Mouse (Mus musculus) hindbrain, embryonic 11.5 days (tissue): ENCODE data around the gene Mdm1. TPM values are rescaled to one million over a fixed set of nuclear protein-coding genes. Genes with fewer than 3 reads are reported as not detected.

Experiments used
- ATAC-seq: fragments of 200-750 bp; cut with Nextera tagmentation; 2 replicates; pipeline ENCODE4 v1.8.0; 2017; ENCODE audit warnings: mild to moderate bottlenecking, moderate TSS enrichment, moderate library complexity; ENCODE audit not compliant: low FRiP score
- DNase-seq: peaks from one replicate; pipeline ENCODE4 v3.0.0-alpha.2; 2015; ENCODE audit warnings: low spot score
- H3K27ac ChIP-seq: fragments of 300-500 bp; sonication (generic); 2 replicates; pipeline ENCODE4 v1.5.1; 2014; ENCODE audit warnings: mild to moderate bottlenecking, low read depth, low read length
- H3K27me3 ChIP-seq: fragments of 300-500 bp; sonication (generic); 2 replicates; pipeline ENCODE4 v1.6.1; 2014; ENCODE audit warnings: mild to moderate bottlenecking, low read length, moderate library complexity, mixed read lengths; ENCODE audit not compliant: control insufficient read depth, insufficient read depth
- H3K36me3 ChIP-seq: fragments of 300-500 bp; sonication (generic); 2 replicates; pipeline ENCODE4 v1.6.1; 2014; ENCODE audit warnings: mild to moderate bottlenecking, low read length, moderate library complexity, mixed read lengths; ENCODE audit not compliant: control insufficient read depth, insufficient read depth
- H3K4me1 ChIP-seq: fragments of 300-500 bp; sonication (generic); replicated peaks from 2 replicates; pipeline ENCODE4 v1.6.1; 2014; ENCODE audit warnings: low read length, mixed read lengths; ENCODE audit not compliant: control insufficient read depth, insufficient read depth
- H3K4me2 ChIP-seq: fragments of 300-500 bp; sonication (generic); replicated peaks from 2 replicates; pipeline ENCODE4 v1.6.1; 2014; ENCODE audit warnings: mild to moderate bottlenecking, low read depth, low read length
- H3K4me3 ChIP-seq: fragments of 300-500 bp; sonication (generic); 2 replicates; pipeline ENCODE4 v1.5.1; 2014; ENCODE audit warnings: low read depth, low read length
- H3K9ac ChIP-seq: fragments of 300-500 bp; sonication (generic); 2 replicates; pipeline ENCODE4 v1.6.1; 2014; ENCODE audit warnings: low read depth, low read length
- H3K9me3 ChIP-seq: fragments of 300-500 bp; sonication (generic); 2 replicates; pipeline ENCODE4 v1.6.1; 2016; ENCODE audit warnings: low read length; ENCODE audit not compliant: control insufficient read depth
- WGBS: fragments of 180-500 bp; shearing (Covaris S2); extraction: QIAGEN DNeasy Blood & Tissue Kit; methylation state at CpG from one replicate; pipeline ENCODE4 v1.1.7; 2014; 5-methylcytosine and 5-hydroxymethylcytosine counted together
- polyA plus RNA-seq: library from polyadenylated mRNA; unstranded; fragments of >200 nt; fragmentation: Nextera tagmentation; extraction: Ambion mirVana; gene quantifications from 2 replicates; pipeline ENCODE4 v1.2.1, GENCODE M21; 2014

Gene Mdm1
- polyA plus RNA-seq, 1 experiment from 2014 or later, result 57.3 TPM

GRCm38 (mm10) chr10:118114271-118114670 is 27.3 kb upstream of the Mdm1 start:
- no peaks in the 10 kb centered on the region for H3K9me3 ChIP-seq
- no peak overlapping the region for H3K4me3 ChIP-seq
- no peak overlapping the region for H3K27ac ChIP-seq
- 91% methylated on average over 1 of the region's 1 CpGs for WGBS
- no peak overlapping the region for H3K4me2 ChIP-seq
- DNase-seq (no peak), ATAC-seq (no peak)
- H3K27me3 ChIP-seq, result no peaks in the 10 kb centered on the region
- peaks cover 3% of the 10 kb centered on the region; the same call in 1 of the 2 replicates for H3K4me1 ChIP-seq
- no peak overlapping the region for H3K9ac ChIP-seq
- H3K36me3 ChIP-seq, result no peaks in the 10 kb centered on the region

DNA sequence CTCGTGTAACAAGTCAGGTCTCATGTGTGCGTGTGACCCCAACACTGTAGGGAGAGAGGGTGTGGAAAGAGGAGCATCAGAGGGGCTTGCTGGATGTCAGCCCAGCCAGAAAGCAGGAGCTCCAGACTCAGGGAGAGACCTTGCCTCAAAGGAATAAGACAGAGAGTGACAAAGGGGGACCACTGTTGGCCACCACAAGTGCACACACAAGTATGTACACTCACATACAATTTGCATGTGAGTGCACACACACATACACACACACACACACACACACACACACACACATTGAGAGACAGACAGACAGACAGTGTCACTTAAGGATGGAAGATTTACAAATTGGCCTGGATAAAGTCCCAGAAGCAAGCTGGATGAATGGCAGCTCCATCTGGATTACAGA is 25.2 kb upstream of the Mdm1 start:
- H3K4me2 ChIP-seq, result no peak overlapping the region
- no peaks in the 10 kb centered on the region for H3K9me3 ChIP-seq
- peaks cover 3% of the 10 kb centered on the region; the same call in 1 of the 2 replicates for H3K4me1 ChIP-seq
- no peaks in the 10 kb centered on the region for H3K36me3 ChIP-seq
- WGBS, result 92% methylated on average over 2 of the region's 2 CpGs
- H3K27ac ChIP-seq, result no peak overlapping the region
- H3K27me3 ChIP-seq, result no peaks in the 10 kb centered on the region
- ATAC-seq, result no peak
- no peak overlapping the region for H3K4me3 ChIP-seq
- no peak overlapping the region for H3K9ac ChIP-seq
- no peak for DNase-seq

DNA sequence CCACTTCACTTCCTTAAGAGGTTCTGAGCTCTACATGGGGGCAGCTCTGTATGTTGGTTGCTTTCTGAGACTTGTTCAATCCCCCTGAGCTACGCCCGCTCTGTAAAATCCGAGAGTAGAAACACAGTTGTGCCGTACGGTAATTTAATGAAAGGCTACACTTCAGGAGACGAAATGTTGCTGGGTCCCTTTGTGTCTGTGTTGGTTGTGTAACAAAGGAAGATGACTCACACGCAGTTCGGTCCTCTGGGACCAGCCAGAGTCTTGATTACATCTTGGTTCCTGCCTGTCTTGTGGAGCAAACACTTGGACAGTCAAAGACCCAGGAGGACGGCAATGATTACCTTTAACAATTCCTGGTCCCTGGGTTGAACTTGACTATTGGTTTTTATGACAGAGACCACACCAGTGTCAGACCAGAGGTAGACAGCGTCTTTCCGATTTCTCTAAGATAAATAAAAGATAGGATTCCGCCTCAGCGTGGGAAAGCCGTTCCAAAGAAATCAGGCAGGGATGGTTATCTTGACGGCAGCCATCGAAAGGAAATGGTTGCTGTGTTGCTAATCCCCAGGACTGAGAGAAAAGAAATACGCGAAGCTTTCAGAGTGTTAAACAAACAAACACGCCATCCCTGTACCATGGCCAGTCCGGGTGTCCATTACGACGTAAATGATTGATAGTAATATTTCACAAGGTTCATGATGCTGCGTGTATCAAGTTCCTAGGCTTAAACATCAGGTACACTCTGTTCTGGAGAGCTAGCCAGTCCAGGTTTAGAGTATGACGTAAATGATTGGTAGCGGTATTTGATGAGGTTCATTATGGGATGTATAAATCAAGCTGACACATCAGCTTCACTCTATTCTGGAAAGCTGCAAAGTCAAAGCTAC is 20.3 kb upstream of the Mdm1 start:
- no peak overlapping the region for H3K9ac ChIP-seq
- no peaks in the 10 kb centered on the region for H3K4me1 ChIP-seq
- H3K27me3 ChIP-seq, result no peaks in the 10 kb centered on the region
- H3K9me3 ChIP-seq, result no peaks in the 10 kb centered on the region
- no peak overlapping the region for H3K4me3 ChIP-seq
- no peak overlapping the region for H3K27ac ChIP-seq
- no peak overlapping the region for H3K4me2 ChIP-seq
- DNase-seq, result peak; percentile 13
- no peaks in the 10 kb centered on the region for H3K36me3 ChIP-seq
- 83% methylated on average over 25 of the region's 25 CpGs for WGBS
- ATAC-seq, result 0 out of 2 replicates have a peak, but pooled peaks have one; percentile 22

- H3K9ac ChIP-seq, result no peak overlapping the region
- WGBS, result 54% methylated on average over 13 of the region's 13 CpGs
- DNase-seq (peak; percentile 48), ATAC-seq (peak; percentile 53; the same call in 1 of the 2 replicates)
- no peak overlapping the region for H3K27ac ChIP-seq
- H3K36me3 ChIP-seq, result no peaks in the 10 kb centered on the region
- no peak overlapping the region for H3K4me3 ChIP-seq
- no peaks in the 10 kb centered on the region for H3K4me1 ChIP-seq
- H3K4me2 ChIP-seq, result no peak overlapping the region
- no peaks in the 10 kb centered on the region for H3K27me3 ChIP-seq
- H3K9me3 ChIP-seq, result no peaks in the 10 kb centered on the region
Measured at GRCm38 (mm10) chr10:118121937-118122285, 19.7 kb upstream of the Mdm1 start.

DNA sequence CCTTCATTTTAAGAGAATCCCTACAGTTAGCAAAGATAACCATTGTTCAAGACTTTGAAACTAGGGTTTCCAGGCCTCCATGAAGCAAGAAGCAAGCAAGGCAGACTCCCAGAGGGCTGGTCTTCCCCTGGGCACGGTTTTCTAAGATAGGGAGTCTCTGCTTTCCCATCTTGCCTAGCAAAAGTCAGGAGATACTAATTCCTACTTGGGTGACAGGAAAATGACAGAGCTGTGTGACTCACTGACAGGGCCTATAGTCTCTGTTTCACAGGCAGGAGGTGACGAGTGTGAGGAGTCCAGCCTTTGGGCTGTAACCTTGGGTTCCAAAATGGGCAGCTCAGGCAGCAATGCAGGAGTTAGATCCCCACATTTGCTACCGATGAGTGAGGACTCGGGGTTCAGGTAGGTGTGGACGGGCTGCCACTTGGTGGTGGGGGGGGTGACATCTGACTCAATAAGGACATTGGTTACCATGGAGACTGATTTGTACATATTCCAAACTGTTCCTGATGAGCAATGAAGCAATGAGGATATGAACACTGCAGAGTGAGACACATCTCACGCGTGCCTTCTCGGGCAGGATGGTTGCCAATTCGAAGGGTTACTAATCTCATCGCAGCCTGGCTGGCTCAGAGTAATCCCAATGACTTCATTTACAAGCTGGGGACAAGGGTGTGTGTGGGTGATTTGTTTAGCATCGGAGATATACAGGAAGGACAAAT is 19.0 kb upstream of the Mdm1 start:
- Histone ChIP-seq H3K27ac (no peak overlapping the region), H3K36me3 (no peaks in the 10 kb centered on the region), H3K4me3 (no peak overlapping the region), H3K9me3 (no peaks in the 10 kb centered on the region), H3K9ac (no peak overlapping the region), H3K4me2 (no peak overlapping the region), H3K27me3 (no peaks in the 10 kb centered on the region), H3K4me1 (no peaks in the 10 kb centered on the region)
- no peak for DNase-seq
- no peak for ATAC-seq
- WGBS, result 90% methylated on average over 11 of the region's 11 CpGs

DNA sequence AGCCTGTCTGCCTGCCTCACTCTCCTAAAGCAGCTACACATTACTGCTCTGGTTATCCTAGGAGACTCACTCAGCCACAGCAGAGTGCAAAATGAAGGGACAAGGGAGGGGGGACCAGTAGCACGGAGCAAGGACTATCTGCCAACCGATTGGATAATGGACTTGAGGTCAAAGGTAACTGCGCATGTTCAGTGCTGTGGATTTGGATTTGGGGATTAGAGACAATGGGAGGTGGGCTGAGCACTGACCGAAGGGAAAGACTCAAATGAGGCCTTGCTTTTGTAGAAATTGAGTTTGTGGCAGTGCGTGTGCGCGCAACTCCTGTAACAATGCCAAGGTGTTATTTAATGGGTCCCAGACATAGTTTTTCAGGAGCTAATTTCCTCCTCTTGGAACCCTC is 16.4 kb upstream of the Mdm1 start:
- H3K27ac ChIP-seq, result no peak overlapping the region
- ATAC-seq, result no peak
- 95% methylated on average over 7 of the region's 7 CpGs for WGBS

DNA sequence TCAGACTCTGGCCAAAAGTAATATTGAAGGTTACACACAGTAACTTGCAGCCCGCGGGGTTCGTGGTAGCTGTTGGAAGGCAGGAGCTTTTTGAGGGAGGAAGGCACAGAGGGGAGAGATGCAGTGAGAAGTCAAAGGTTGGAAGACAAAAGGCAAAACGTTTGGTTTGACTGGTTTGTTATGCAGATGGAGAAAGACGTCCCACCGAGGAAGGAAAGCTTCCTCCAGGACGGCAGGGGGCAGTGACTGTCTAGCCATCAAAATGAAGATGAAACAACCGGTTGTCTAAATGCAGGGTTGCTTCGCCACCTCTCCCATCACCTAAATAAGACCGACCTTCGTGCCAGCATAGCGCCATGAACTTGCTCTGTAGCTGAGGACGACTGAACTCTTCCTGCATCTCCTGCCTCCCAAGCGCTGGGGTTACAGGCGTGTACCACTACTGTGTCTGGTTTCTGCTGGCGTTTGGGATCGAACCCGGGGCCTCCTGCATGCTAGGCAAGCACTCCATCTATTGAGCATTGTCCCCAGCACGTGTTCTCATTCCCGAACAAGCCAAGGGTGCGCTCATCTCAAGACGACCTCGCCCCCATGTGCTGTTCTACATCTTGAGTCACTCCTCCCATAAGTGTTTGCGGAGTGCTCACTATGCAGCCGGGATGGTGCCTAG is 15.7 kb upstream of the Mdm1 start:
- no peaks in the 10 kb centered on the region for H3K4me1 ChIP-seq
- no peak overlapping the region for H3K4me2 ChIP-seq
- ATAC-seq, result no peak
- H3K9ac ChIP-seq, result no peak overlapping the region
- no peaks in the 10 kb centered on the region for H3K9me3 ChIP-seq
- WGBS, result 75% methylated on average over 25 of the region's 25 CpGs
- no peaks in the 10 kb centered on the region for H3K36me3 ChIP-seq
- H3K4me3 ChIP-seq, result no peak overlapping the region
- no peak for DNase-seq
- no peak overlapping the region for H3K27ac ChIP-seq
- no peaks in the 10 kb centered on the region; the same call in 1 of the 2 replicates for H3K27me3 ChIP-seq

More for the DNA sequence above, 16.4 kb upstream of the Mdm1 start:
- Histone ChIP-seq H3K4me2 (no peak overlapping the region), H3K4me1 (no peaks in the 10 kb centered on the region), H3K9me3 (no peaks in the 10 kb centered on the region), H3K27me3 (no peaks in the 10 kb centered on the region; the same call in 1 of the 2 replicates), H3K9ac (no peak overlapping the region), H3K4me3 (no peak overlapping the region), H3K36me3 (no peaks in the 10 kb centered on the region)
- no peak for DNase-seq

DNA sequence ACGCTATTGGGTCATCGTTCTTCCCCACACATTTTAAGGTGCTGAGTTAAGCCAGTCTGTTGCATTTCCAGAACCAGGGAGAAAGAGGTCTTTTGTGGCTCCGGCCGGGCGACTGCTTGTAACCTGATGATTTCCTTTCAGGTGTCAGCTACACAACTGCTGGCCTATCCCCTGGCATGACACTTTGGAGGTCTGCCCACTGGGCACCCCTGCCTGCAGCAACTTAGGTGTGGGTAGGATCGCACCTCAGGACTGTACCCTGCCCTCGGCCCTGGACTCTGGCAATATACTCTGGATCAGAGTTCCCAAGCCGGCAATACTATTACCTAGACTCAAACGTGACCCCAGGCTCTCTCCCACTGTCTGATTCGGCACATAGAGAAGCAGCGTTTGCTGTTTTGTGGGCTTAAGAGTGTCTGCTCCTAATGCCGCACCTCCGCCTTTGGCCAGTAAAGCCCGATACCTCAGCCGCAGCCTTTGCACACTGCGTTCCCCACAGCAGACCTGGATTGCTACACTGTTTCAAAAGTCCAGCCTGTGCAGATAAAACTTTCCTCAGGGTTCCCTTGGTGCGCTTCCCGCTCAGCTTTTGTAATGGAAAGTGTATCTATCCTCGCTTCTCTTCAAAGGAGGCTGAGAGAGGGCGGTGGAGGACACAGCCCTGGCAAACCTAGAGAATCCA is 12.5 kb upstream of the Mdm1 start:
- WGBS, result 48% methylated on average over 20 of the region's 20 CpGs
- no peaks in the 10 kb centered on the region for H3K4me1 ChIP-seq
- no peaks in the 10 kb centered on the region for H3K9me3 ChIP-seq
- H3K9ac ChIP-seq, result no peak overlapping the region
- no peak for ATAC-seq
- no peaks in the 10 kb centered on the region for H3K36me3 ChIP-seq
- no peak for DNase-seq
- H3K4me3 ChIP-seq, result no peak overlapping the region
- H3K27ac ChIP-seq, result no peak overlapping the region
- H3K4me2 ChIP-seq, result no peak overlapping the region
- H3K27me3 ChIP-seq, result no peaks in the 10 kb centered on the region; the same call in 1 of the 2 replicates
